Comparison of ENCODE assay signal across 8 mouse cellular contexts in the genomic region with DNA sequence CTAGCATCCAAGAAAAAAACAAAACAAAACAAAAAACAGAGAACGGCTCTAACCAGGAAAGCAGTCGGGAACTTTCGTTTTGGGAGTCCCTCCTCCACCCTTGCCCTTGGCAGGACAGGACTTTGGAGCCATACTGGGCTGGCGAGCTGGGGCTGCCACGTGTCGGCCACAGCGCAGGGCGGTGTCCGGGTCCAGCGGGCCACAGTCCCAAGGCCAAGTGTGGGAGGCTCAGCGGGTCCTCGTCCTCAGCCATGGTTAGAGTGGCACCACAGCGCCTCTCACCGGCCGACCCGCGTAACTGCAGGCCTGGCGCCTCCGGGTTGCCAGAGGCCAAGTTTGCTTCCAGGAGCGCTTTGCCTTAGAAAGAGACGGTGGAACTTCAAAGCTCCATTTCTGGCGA. TPM values are rescaled to one million over a fixed set of nuclear protein-coding genes. Genes with fewer than 3 reads are reported as not detected.
DNase-seq lines count a peak whose midpoint lies in the region; ATAC-seq and TF ChIP-seq lines count a peak whose summit lies in the region.

No protein-coding gene starts in this region.

- no peak overlapping the region for H3K27ac ChIP-seq in bone marrow, adult 2 months (ENCODE audit: control insufficient read depth, insufficient read depth, low read depth, low read length, poor library complexity)
- no peak overlapping the region for H3K27ac ChIP-seq in embryonic facial prominence, embryonic 15.5 days (replicated peaks)
- no peak overlapping the region for H3K27ac ChIP-seq in heart, embryonic 16.5 days (ENCODE audit: low read length)
- no peak overlapping the region for H3K27ac ChIP-seq in liver, embryonic 15.5 days (replicated peaks)
- H3K27ac ChIP-seq in thymus, adult 2 months (ENCODE audit: control insufficient read depth, insufficient read depth, low read length): no peak overlapping the region

- peak overlapping the region; percentile 51 for H3K4me3 ChIP-seq in bone marrow, adult 2 months (replicated peaks; ENCODE audit: control insufficient read depth, low read depth, low read length)
- peak overlapping the region; percentile 34 for H3K4me3 ChIP-seq in embryonic facial prominence, embryonic 15.5 days (replicated peaks)
- peak overlapping the region; percentile 53 for H3K4me3 ChIP-seq in heart, embryonic 16.5 days (ENCODE audit: low read length)
- peak overlapping the region; percentile 41 for H3K4me3 ChIP-seq in liver, embryonic 15.5 days (replicated peaks)
- H3K4me3 ChIP-seq in thymus, adult 2 months (ENCODE audit: control insufficient read depth, insufficient read depth, low read length): peak overlapping the region; percentile 60

- no peaks in the 10 kb centered on the region for H3K27me3 ChIP-seq in embryonic facial prominence, embryonic 15.5 days
- no peaks in the 10 kb centered on the region for H3K27me3 ChIP-seq in heart, embryonic 16.5 days (ENCODE audit: control insufficient read depth, insufficient read depth, low read length)
- no peaks in the 10 kb centered on the region for H3K27me3 ChIP-seq in liver, embryonic 15.5 days
- H3K27me3 ChIP-seq in thymus, adult 2 months (ENCODE audit: control insufficient read depth, insufficient read depth, low read length): no peaks in the 10 kb centered on the region

- WGBS in bone marrow, adult 2 months: 21% methylated on average over 22 of the region's 22 CpGs
- 26% methylated on average over 22 of the region's 22 CpGs for WGBS in embryonic facial prominence, embryonic 15.5 days
- WGBS in heart, embryonic 16.5 days: 22% methylated on average over 22 of the region's 22 CpGs
- WGBS in large intestine, adult 2 months: 14% methylated on average over 22 of the region's 22 CpGs
- 19% methylated on average over 22 of the region's 22 CpGs for WGBS in liver, embryonic 15.5 days (ENCODE audit: insufficient replicate concordance)
- 14% methylated on average over 22 of the region's 22 CpGs for WGBS in thymus, adult 2 months

- no peaks in the 10 kb centered on the region for H3K36me3 ChIP-seq in embryonic facial prominence, embryonic 15.5 days
- no peaks in the 10 kb centered on the region for H3K36me3 ChIP-seq in heart, embryonic 16.5 days (ENCODE audit: control insufficient read depth, insufficient read depth)
- no peaks in the 10 kb centered on the region for H3K36me3 ChIP-seq in liver, embryonic 15.5 days (replicated peaks)
- H3K36me3 ChIP-seq in thymus, adult 2 months (ENCODE audit: control insufficient read depth, insufficient read depth, low read length): no peaks in the 10 kb centered on the region

- peak; percentile 42 for DNase-seq in CD4-positive helper T cell, adult 2 months (ENCODE audit: low read depth, low spot score)
- peak; percentile 82 for DNase-seq in large intestine, adult 2 months (ENCODE audit: low read depth, low spot score)
- peak; percentile 83 for DNase-seq in thymus, adult 2 months

- TF ChIP-seq CTCF in bone marrow, adult 2 months (IDR thresholded peaks at IDR 0.05; ENCODE audit: control insufficient read depth, insufficient read depth, low read length): peak; percentile 72
- peak; percentile 90 for TF ChIP-seq CTCF in thymus, adult 2 months (IDR thresholded peaks at IDR 0.05; ENCODE audit: borderline replicate concordance, control insufficient read depth, extremely low read depth, insufficient read depth, low read length, poor library complexity)

- H3K9me3 ChIP-seq in embryonic facial prominence, embryonic 15.5 days (replicated peaks): no peaks in the 10 kb centered on the region
- 0 out of 2 replicates have a peak, but pooled peaks cover 5% of the 10 kb centered on the region for H3K9me3 ChIP-seq in heart, embryonic 16.5 days (replicated peaks; ENCODE audit: control insufficient read depth, low read length)
- no peaks in the 10 kb centered on the region for H3K9me3 ChIP-seq in liver, embryonic 15.5 days (replicated peaks)

- H3K4me2 ChIP-seq in embryonic facial prominence, embryonic 15.5 days (replicated peaks): peak overlapping the region; percentile 44; the same call in 1 of the 2 replicates
- H3K4me2 ChIP-seq in heart, embryonic 16.5 days (ENCODE audit: low read depth, low read length): peak overlapping the region; percentile 71
- peak overlapping the region; percentile 59 for H3K4me2 ChIP-seq in liver, embryonic 15.5 days

- no peak for TF ChIP-seq POLR2A in bone marrow, adult 2 months (IDR thresholded peaks at IDR 0.05; ENCODE audit: borderline replicate concordance, control insufficient read depth, low read depth, low read length)
- no peak for TF ChIP-seq POLR2A in thymus, adult 2 months (IDR thresholded peaks at IDR 0.05; ENCODE audit: control insufficient read depth, extremely low read depth, insufficient read depth, low read length, poor library complexity)

- no peak overlapping the region for H3K9ac ChIP-seq in embryonic facial prominence, embryonic 15.5 days
- peak overlapping the region; percentile 68 for H3K9ac ChIP-seq in heart, embryonic 16.5 days (ENCODE audit: low read length)
- no peak overlapping the region; the same call in 1 of the 2 replicates for H3K9ac ChIP-seq in liver, embryonic 15.5 days

- H3K4me1 ChIP-seq in bone marrow, adult 2 months (ENCODE audit: control insufficient read depth, insufficient read depth, low read length): no peaks in the 10 kb centered on the region
- H3K4me1 ChIP-seq in embryonic facial prominence, embryonic 15.5 days: peaks cover 18% of the 10 kb centered on the region
- H3K4me1 ChIP-seq in heart, embryonic 16.5 days (ENCODE audit: control insufficient read depth, insufficient read depth, low read length): peaks cover 10% of the 10 kb centered on the region
- H3K4me1 ChIP-seq in liver, embryonic 15.5 days (replicated peaks): no peaks in the 10 kb centered on the region
- H3K4me1 ChIP-seq in thymus, adult 2 months (replicated peaks; ENCODE audit: control insufficient read depth, insufficient read depth, low read length): no peaks in the 10 kb centered on the region

- ATAC-seq in embryonic facial prominence, embryonic 15.5 days (ENCODE audit: insufficient number of reproducible peaks, low FRiP score, low TSS enrichment, low read depth): 0 out of 2 replicates have a peak, but pooled peaks have one; percentile 37
- ATAC-seq in heart, embryonic 16.5 days (replicated peaks; ENCODE audit: extremely low read depth, insufficient read depth, low FRiP score): 0 out of 2 replicates have a peak, but pooled peaks have one; percentile 35
- peak; percentile 42; the same call in 1 of the 2 replicates for ATAC-seq in liver, embryonic 15.5 days (ENCODE audit: insufficient read depth)
- peak; percentile 60 for ATAC-seq in neutrophil, adult 5-6 weeks (ENCODE audit: extremely low read depth, insufficient number of reproducible peaks, low FRiP score, poor library complexity, severe bottlenecking)

RNA-seq across cellular contexts. Expression of gene Hhipl2, which starts 21.0 kb away (rescaled TPM):
- polyA plus RNA-seq in bone marrow, adult 2 months (2011; ENCODE audit: insufficient read depth, insufficient read length, low replicate concordance, missing spikeins): 0.65 TPM in 1 of 2 replicates, not detected in the other
- 0.22 TPM in 1 of 2 replicates, not detected in the other for polyA plus RNA-seq in embryonic facial prominence, embryonic 15.5 days (2015; fragmentation: Nextera tagmentation; extraction: Ambion mirVana)
- 0.55 TPM in 1 of 2 replicates, not detected in the other for polyA plus RNA-seq in heart, embryonic 16.5 days (2015; fragmentation: Nextera tagmentation; extraction: Ambion mirVana)
- polyA plus RNA-seq in large intestine, adult 2 months (2012; rRNA removed): 0.10 and 0.14 TPM in 2 replicates
- not detected in 2 replicates for polyA plus RNA-seq in liver, embryonic 15.5 days (2015; fragmentation: Nextera tagmentation; extraction: Ambion mirVana)
- 0.23 and 0.37 TPM in 2 replicates for total RNA-seq in neutrophil, adult 5-6 weeks (2017)
- 1.6 TPM in 2 replicates for polyA plus RNA-seq in thymus, adult 2 months (2012; rRNA removed)

RNA-seq across cellular contexts. Expression of gene Taf1a, which starts 50.3 kb away (rescaled TPM):
- polyA plus RNA-seq in bone marrow, adult 2 months (2011; ENCODE audit: insufficient read depth, insufficient read length, low replicate concordance, missing spikeins): 4.6 and 16.6 TPM in 2 replicates
- polyA plus RNA-seq in embryonic facial prominence, embryonic 15.5 days (2015; fragmentation: Nextera tagmentation; extraction: Ambion mirVana): 20.1 and 25.3 TPM in 2 replicates
- 13.3 and 15.0 TPM in 2 replicates for polyA plus RNA-seq in heart, embryonic 16.5 days (2015; fragmentation: Nextera tagmentation; extraction: Ambion mirVana)
- polyA plus RNA-seq in large intestine, adult 2 months (2012; rRNA removed): 4.5 and 5.2 TPM in 2 replicates
- polyA plus RNA-seq in liver, embryonic 15.5 days (2015; fragmentation: Nextera tagmentation; extraction: Ambion mirVana): 4.0 and 4.1 TPM in 2 replicates
- total RNA-seq in neutrophil, adult 5-6 weeks (2017): 35.4 and 50.0 TPM in 2 replicates
- polyA plus RNA-seq in thymus, adult 2 months (2012; rRNA removed): 12.8 and 14.4 TPM in 2 replicates
